Mouse (Mus musculus): Measurements from ENCODE around the gene Pde8b.

- TF ChIP-seq CTCF (IDR thresholded peaks at IDR 0.05; ENCODE audit: low read depth) = no peak
- no peak for TF ChIP-seq EP300 (optimal IDR thresholded peaks at IDR 0.05)
These were observed 114.6 kb downstream of the Pde8b start for GRCm38 (mm10) chr13:95135326-95136150.

Measured in stomach, postnatal 0 days (tissue).